Mouse (Mus musculus) C2C12 (cell line): ENCODE results near the gene Def8.

Experiments used
- CEBPB ChIP-seq: IDR thresholded peaks from one replicate; pipeline ENCODE4 v1.6.1; 2011; ENCODE audit warnings: low read depth, mild to moderate bottlenecking, control low read depth, moderate library complexity
- CTCF ChIP-seq: IDR thresholded peaks from one replicate; pipeline ENCODE4 v1.5.1; 2011; ENCODE audit not compliant: control insufficient read depth, insufficient read depth, insufficient read length
- MYOG ChIP-seq: IDR thresholded peaks from one replicate; pipeline ENCODE4 v1.6.1; 2011; ENCODE audit not compliant: control insufficient read depth, insufficient read length; ENCODE audit errors: extremely low read depth

- TF ChIP-seq MYOG (no peak), CTCF (no peak), CEBPB (no peak)
Observed at GRCm38 (mm10) chr8:123428343-123428893, 5.1 kb downstream of the Def8 start.
